Mouse (Mus musculus): ENCODE measurements at regions not wholly inside any gene's neighbourhood (a gene's known extent, or its start where the extent isn't known, plus 50 kb on each side); places are given as distances from the start of the nearest gene placed in this dataset.
"Not testable (repeated sequence)": the region's sequence is repeated elsewhere in the genome, so short reads cannot be mapped to it uniquely, and the experiment has no call there.

- no peak for ATAC-seq
Observed at GRCm38 (mm10) chr14:86184663-86185381, 956.2 kb downstream of the Diaph3 start.

GRCm38 (mm10) chr14:86178517-86178916 lies 962.5 kb downstream of the Diaph3 start:
- ATAC-seq = no peak

- no peak for ATAC-seq
Observed at GRCm38 (mm10) chr14:86171118-86171517, 969.9 kb downstream of the Diaph3 start.

GRCm38 (mm10) chr14:86159151-86159550 lies 981.9 kb downstream of the Diaph3 start:
- no peak for ATAC-seq

GRCm38 (mm10) chr14:86154688-86155087 lies 986.3 kb downstream of the Diaph3 start:
- ATAC-seq = no peak

GRCm38 (mm10) chr14:86151276-86151675 lies 989.8 kb downstream of the Diaph3 start:
- no peak for ATAC-seq

GRCm38 (mm10) chr14:86150329-86150866 lies 990.6 kb downstream of the Diaph3 start:
- no peak for ATAC-seq

GRCm38 (mm10) chr14:86115254-86116057 lies 1025.6 kb downstream of the Diaph3 start:
- ATAC-seq = no peak

- no peak for ATAC-seq
Observed at GRCm38 (mm10) chr14:86101497-86101896, 1039.5 kb downstream of the Diaph3 start.

- ATAC-seq = no peak
Observed at GRCm38 (mm10) chr14:86070313-86071100, 1070.5 kb downstream of the Diaph3 start.

- no peak for ATAC-seq
Observed at GRCm38 (mm10) chr14:86069329-86069728, 1071.7 kb downstream of the Diaph3 start.

GRCm38 (mm10) chr14:86067743-86068142 lies 1073.3 kb downstream of the Diaph3 start:
- ATAC-seq = no peak

- ATAC-seq = no peak
Observed at GRCm38 (mm10) chr14:86063620-86063943, 1077.5 kb downstream of the Diaph3 start.

- no peak for ATAC-seq
Observed at GRCm38 (mm10) chr14:86062885-86063619, 1078.0 kb downstream of the Diaph3 start.

- no peak for ATAC-seq
Observed at GRCm38 (mm10) chr14:86056991-86057390, 1084.0 kb downstream of the Diaph3 start.

- no peak for ATAC-seq
Observed at GRCm38 (mm10) chr14:86054668-86055067, 1086.4 kb downstream of the Diaph3 start.

GRCm38 (mm10) chr14:86029401-86029800 lies 1111.6 kb downstream of the Diaph3 start:
- ATAC-seq = no peak

- not testable (repeated sequence) for ATAC-seq
Observed at GRCm38 (mm10) chr14:86017611-86018010, 1123.4 kb downstream of the Diaph3 start.

All from CD4-positive, CD25-positive, alpha-beta regulatory T cell, adult 4 months (primary cell).